Mouse (Mus musculus) limb, embryonic 11.5 days (tissue): ENCODE measurements around the gene Pdzk1ip1. TPM values are rescaled to one million over a fixed set of nuclear protein-coding genes. Genes with fewer than 3 reads are reported as not detected.

Experiments
- ATAC-seq: fragments of 200-750 bp; cut with Nextera tagmentation; 2 replicates; pipeline ENCODE4 v1.8.0; 2017; ENCODE audit warnings: low read depth; ENCODE audit not compliant: insufficient number of reproducible peaks, low FRiP score, low TSS enrichment
- DNase-seq: peaks from one replicate; pipeline ENCODE4 v3.0.0-alpha.2; 2015; ENCODE audit warnings: low spot score
- H3K27ac ChIP-seq: fragments of 300-500 bp; sonication (generic); replicated peaks from 2 replicates; pipeline ENCODE4 v1.5.1; 2014; ENCODE audit warnings: low read depth, mild to moderate bottlenecking, low read length
- H3K27me3 ChIP-seq: fragments of 300-500 bp; sonication (generic); 2 replicates; pipeline ENCODE4 v1.6.1; 2014; ENCODE audit warnings: mild to moderate bottlenecking, low read length, mixed read lengths; ENCODE audit not compliant: control insufficient read depth, insufficient read depth
- H3K36me3 ChIP-seq: fragments of 300-500 bp; sonication (generic); 2 replicates; pipeline ENCODE4 v1.6.1; 2014; ENCODE audit warnings: mild to moderate bottlenecking, low read length, moderate library complexity, mixed read lengths; ENCODE audit not compliant: control insufficient read depth, insufficient read depth
- H3K4me1 ChIP-seq: fragments of 300-500 bp; sonication (generic); 2 replicates; pipeline ENCODE4 v1.6.1; 2014; ENCODE audit warnings: low read length, mixed read lengths; ENCODE audit not compliant: control insufficient read depth, insufficient read depth
- H3K4me2 ChIP-seq: fragments of 300-500 bp; sonication (generic); 2 replicates; pipeline ENCODE4 v1.6.1; 2014; ENCODE audit warnings: low read depth, mild to moderate bottlenecking, moderate library complexity; ENCODE audit not compliant: severe bottlenecking
- H3K4me3 ChIP-seq: fragments of 300-500 bp; sonication (generic); 2 replicates; pipeline ENCODE4 v1.5.1; 2014; ENCODE audit warnings: low read depth, low read length
- H3K9ac ChIP-seq: fragments of 300-500 bp; sonication (generic); 2 replicates; pipeline ENCODE4 v1.6.1; 2014; ENCODE audit warnings: mild to moderate bottlenecking, low read length
- H3K9me3 ChIP-seq: fragments of 300-500 bp; sonication (generic); 2 replicates; pipeline ENCODE4 v1.6.1; 2016; ENCODE audit warnings: low read length; ENCODE audit not compliant: control insufficient read depth
- WGBS: fragments of 180-500 bp; shearing (Covaris S2); extraction: QIAGEN DNeasy Blood & Tissue Kit; methylation state at CpG from one replicate; pipeline ENCODE4 v1.1.7; 2014; 5-methylcytosine and 5-hydroxymethylcytosine counted together
- polyA plus RNA-seq: library from polyadenylated mRNA; unstranded; fragments of >200 nt; fragmentation: Nextera tagmentation; extraction: Ambion mirVana; gene quantifications from 2 replicates; pipeline ENCODE4 v1.2.1, GENCODE M21; 2014

Gene Pdzk1ip1
- polyA plus RNA-seq, 1 experiment from 2014 or later = 12.3 TPM

DNA sequence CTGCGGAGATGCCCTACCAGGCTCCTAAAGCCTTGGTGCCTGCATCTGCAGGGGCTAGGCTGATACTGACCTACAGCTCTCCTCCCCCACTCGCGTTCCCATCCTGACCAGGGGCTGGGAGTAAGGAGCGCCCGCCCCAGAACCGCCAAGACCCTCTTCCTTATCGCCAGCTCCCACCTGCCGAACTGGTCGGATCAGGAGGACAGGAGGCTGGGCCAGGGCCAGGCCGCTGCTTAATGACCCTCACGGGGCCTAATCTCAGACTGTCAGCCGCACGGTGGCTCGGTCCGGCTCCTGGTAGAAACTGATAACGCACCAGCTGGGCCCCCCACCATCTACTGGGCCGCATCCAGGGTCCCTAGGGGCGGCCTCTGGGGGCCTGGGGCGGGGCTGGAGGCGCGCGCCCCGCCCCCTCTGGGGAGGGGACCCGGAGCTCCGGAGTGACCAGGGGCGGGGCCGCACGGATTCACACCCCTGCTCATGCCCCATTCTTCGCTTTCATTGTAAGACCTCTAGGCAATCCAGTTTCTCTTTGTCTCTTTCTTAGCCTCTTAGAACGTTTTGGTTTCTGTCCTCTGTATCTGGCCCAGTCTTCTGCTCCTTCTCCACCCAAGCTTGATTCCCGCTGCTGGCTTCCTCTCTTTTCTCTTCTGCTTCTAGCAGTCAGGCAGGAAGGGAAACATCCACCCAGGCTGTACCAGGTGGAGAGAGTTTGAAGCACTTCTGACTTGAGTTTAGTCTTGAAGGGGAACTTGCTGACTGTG lies 7.3 kb downstream of the Pdzk1ip1 start:
- DNase-seq (peak; percentile 41), ATAC-seq (peak; percentile 35; the same call in 1 of the 2 replicates)
- Histone ChIP-seq H3K27me3 (peaks cover 28% of the 10 kb centered on the region), H3K9me3 (no peaks in the 10 kb centered on the region), H3K27ac (no peak overlapping the region), H3K4me3 (peak overlapping the region; percentile 29), H3K4me2 (peak overlapping the region; percentile 69), H3K36me3 (no peaks in the 10 kb centered on the region), H3K9ac (no peak overlapping the region), H3K4me1 (peaks cover 3% of the 10 kb centered on the region; the same call in 1 of the 2 replicates)
- under 1% methylated on average over 29 of the region's 31 CpGs for WGBS

DNA sequence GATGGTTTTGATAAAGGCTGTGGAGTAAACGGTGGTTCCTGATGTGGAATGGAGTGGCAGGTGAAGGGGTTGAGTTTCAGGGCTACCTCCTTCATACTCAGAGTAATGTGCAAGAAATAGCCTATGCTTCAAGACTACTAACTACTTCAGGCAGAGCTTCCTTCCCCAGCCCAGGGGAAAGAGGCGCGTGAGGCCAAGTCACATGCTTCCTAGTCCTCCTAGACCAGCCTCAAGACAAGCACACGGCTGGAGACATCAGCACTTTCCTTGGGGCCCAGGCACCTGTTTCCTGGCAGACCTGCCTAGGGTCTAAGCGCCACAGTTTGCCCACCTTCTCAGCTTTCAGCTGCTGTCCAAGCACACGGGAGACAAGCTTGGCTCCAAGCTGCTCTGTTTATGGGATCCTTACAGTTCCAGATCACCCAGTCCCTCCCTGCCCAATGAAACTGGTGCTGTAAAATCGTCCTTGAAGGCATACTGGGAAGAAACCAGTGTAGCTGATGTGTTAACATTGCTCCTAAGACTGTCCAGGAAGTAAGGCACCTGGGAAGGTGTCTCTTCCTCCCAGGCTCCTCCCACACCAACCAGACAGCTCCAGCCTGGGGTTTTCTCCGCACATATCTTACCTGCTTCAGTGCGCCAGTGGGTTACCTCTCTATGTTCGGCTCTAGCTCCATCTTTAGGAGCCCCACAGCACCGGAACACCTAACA lies 8.1 kb downstream of the Pdzk1ip1 start:
- DNase-seq (no peak), ATAC-seq (peak; percentile 19; the same call in 1 of the 2 replicates)
- no peak overlapping the region for H3K9ac ChIP-seq
- no peaks in the 10 kb centered on the region for H3K36me3 ChIP-seq
- peak overlapping the region; percentile 69; the same call in 1 of the 2 replicates for H3K4me2 ChIP-seq
- WGBS = 10% methylated on average over 11 of the region's 11 CpGs
- no peaks in the 10 kb centered on the region for H3K9me3 ChIP-seq
- H3K4me3 ChIP-seq = peak overlapping the region; percentile 29; the same call in 1 of the 2 replicates
- peaks cover 3% of the 10 kb centered on the region; the same call in 1 of the 2 replicates for H3K4me1 ChIP-seq
- peaks cover 28% of the 10 kb centered on the region for H3K27me3 ChIP-seq
- H3K27ac ChIP-seq = no peak overlapping the region

DNA sequence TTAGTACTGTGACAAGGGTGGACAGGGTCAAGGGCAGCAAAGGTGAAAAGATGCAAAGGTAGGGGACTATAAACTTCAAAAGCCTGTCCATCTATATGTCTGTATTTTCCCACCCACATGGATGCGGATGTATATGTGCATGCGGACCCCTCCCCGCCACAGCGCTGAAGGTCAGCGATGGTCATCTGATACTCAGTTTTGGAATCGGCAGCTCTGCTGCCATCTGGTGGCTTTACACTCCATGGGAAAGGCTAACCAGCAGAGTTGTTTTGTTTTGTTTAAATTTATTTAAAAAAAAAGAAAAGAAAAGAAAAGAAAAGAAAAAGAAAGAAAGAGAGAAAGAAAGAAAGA lies 8.6 kb downstream of the Pdzk1ip1 start:
- DNase-seq = peak; percentile 68
- no peaks in the 10 kb centered on the region for H3K9me3 ChIP-seq
- WGBS = 1% methylated on average over 6 of the region's 6 CpGs
- H3K4me2 ChIP-seq = peak overlapping the region; percentile 20; the same call in 1 of the 2 replicates
- H3K9ac ChIP-seq = no peak overlapping the region
- H3K4me3 ChIP-seq = no peak overlapping the region
- H3K4me1 ChIP-seq = peaks cover 3% of the 10 kb centered on the region; the same call in 1 of the 2 replicates
- peak; percentile 53; the same call in 1 of the 2 replicates for ATAC-seq
- H3K27ac ChIP-seq = no peak overlapping the region
- peaks cover 28% of the 10 kb centered on the region for H3K27me3 ChIP-seq
- no peaks in the 10 kb centered on the region for H3K36me3 ChIP-seq

DNA sequence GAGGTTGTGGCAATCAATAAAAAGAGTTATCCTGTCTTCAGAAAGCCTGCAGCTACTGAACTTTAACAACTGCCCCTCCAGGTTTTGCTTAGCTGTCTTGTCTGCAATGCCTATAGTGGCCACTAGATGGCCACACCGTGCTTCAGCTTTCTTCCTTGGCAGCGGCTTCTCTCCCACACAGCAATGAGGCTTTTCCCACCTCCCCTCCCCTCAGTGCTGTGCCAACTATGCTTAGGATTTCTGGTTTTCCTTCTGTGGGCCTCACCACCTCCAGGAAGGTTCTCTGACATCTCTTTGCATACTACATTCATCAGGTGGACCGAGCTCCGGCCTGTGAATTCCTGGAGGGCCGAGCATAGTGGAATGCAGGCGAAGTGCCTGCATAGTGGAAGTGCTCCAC lies 13.2 kb downstream of the Pdzk1ip1 start:
- DNase-seq (peak; percentile 84), ATAC-seq (peak; percentile 40; the same call in 1 of the 2 replicates)
- 42% methylated on average over 6 of the region's 6 CpGs for WGBS
- Histone ChIP-seq H3K4me2 (no peak overlapping the region), H3K4me3 (no peak overlapping the region), H3K9ac (no peak overlapping the region), H3K27ac (no peak overlapping the region), H3K36me3 (no peaks in the 10 kb centered on the region), H3K27me3 (peaks cover 4% of the 10 kb centered on the region), H3K4me1 (peaks cover 3% of the 10 kb centered on the region; the same call in 1 of the 2 replicates), H3K9me3 (no peaks in the 10 kb centered on the region)

DNA sequence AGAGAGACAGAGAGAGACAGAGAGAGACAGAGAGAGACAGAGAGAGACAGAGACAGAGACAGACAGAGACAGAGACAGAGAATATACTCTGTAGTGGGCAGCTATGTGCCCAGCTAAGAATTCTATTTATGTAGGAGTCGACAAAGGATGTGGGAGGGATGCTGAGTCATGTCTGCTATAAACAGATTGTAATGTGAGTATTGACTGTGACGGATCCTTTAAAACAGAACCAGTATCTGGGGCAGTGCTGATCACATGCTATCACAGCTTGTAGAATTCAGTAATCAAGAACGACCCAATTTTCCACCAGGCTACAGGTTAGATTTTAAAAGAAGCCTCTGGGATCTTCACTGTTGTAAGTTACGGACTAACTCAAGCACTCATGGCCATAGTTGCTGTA lies 15.0 kb downstream of the Pdzk1ip1 start:
- Histone ChIP-seq H3K27ac (no peak overlapping the region), H3K4me3 (no peak overlapping the region), H3K9ac (no peak overlapping the region), H3K36me3 (no peaks in the 10 kb centered on the region), H3K4me2 (no peak overlapping the region), H3K27me3 (no peaks in the 10 kb centered on the region), H3K4me1 (no peaks in the 10 kb centered on the region), H3K9me3 (no peaks in the 10 kb centered on the region)
- no peak for DNase-seq
- WGBS = 68% methylated on average over 4 of the region's 4 CpGs
- no peak for ATAC-seq

DNA sequence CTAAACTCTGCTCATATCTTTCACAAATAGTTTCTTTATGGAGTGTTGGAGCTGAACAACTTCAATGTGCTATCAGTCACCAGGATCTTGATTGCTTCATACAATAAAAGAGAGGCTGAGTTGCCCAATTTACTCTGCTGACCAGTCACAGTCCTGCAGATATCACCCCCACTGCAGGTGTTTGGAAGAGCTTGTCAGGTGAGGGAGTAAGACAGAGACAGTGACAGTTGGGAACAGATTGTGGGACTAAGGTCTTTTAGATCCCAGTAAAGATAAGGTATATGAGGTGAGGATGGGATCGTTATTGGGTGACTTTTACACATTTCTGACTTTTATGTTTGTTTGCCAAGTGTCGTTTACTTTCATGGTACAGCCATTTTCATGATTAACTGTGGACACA lies 22.7 kb downstream of the Pdzk1ip1 start:
- Histone ChIP-seq H3K4me2 (no peak overlapping the region), H3K4me1 (no peaks in the 10 kb centered on the region), H3K4me3 (no peak overlapping the region), H3K9ac (no peak overlapping the region), H3K27me3 (no peaks in the 10 kb centered on the region), H3K27ac (no peak overlapping the region), H3K9me3 (no peaks in the 10 kb centered on the region), H3K36me3 (no peaks in the 10 kb centered on the region)
- WGBS = 65% methylated on average over 2 of the region's 2 CpGs
- no peak for DNase-seq
- no peak for ATAC-seq

DNA sequence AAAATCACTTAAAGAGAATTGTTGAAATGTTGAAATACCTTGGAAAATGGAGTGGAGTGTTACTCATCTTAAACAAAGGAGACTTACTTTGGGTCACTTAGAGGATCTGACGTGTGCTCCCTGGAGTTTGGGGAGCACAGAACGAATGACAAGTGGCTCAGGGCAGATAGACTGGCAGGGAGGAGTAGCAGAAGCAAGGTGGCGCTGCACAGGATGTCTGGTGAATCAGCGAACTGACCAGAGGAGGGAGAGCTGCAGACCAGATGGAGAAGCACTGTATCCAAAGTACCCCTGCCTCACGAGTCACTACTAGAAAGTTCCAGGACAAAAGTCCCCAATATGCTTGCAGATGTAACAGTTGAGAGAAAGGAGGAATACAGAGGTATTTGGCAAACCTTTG lies 24.8 kb downstream of the Pdzk1ip1 start:
- H3K4me1 ChIP-seq = no peaks in the 10 kb centered on the region
- WGBS = 26% methylated on average over 5 of the region's 5 CpGs
- no peaks in the 10 kb centered on the region for H3K9me3 ChIP-seq
- ATAC-seq (no peak), DNase-seq (no peak)
- no peak overlapping the region for H3K4me2 ChIP-seq
- H3K4me3 ChIP-seq = no peak overlapping the region
- no peaks in the 10 kb centered on the region for H3K27me3 ChIP-seq
- H3K36me3 ChIP-seq = no peaks in the 10 kb centered on the region
- no peak overlapping the region for H3K27ac ChIP-seq
- no peak overlapping the region for H3K9ac ChIP-seq

DNA sequence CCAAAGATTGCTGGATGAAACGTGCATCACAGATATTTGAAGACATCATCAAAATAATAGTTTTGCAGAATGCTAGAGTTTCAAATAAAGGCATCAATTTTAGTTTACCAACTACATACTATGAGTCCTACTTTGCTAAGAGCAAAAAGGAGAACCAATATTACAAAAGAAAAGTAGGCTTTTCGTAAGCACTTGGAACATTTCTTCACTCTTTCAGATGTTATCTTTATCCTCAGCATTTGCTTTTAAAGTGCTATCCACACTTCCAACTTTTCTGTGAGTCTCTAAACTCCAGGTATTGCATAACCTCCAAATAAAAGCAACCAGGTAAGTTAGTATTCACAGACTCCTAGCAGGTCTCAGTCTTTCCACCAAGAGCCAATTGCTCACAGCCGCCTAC lies 31.1 kb downstream of the Pdzk1ip1 start:
- no peak overlapping the region for H3K9ac ChIP-seq
- H3K4me2 ChIP-seq = no peak overlapping the region
- no peak overlapping the region for H3K4me3 ChIP-seq
- H3K4me1 ChIP-seq = no peaks in the 10 kb centered on the region
- no peaks in the 10 kb centered on the region for H3K27me3 ChIP-seq
- DNase-seq = no peak
- no peaks in the 10 kb centered on the region for H3K36me3 ChIP-seq
- no peak for ATAC-seq
- H3K9me3 ChIP-seq = no peaks in the 10 kb centered on the region
- H3K27ac ChIP-seq = no peak overlapping the region
- WGBS = 90% methylated on average over 3 of the region's 3 CpGs
